ENCODE assay signal across 25 mouse cellular contexts in the genomic region with DNA sequence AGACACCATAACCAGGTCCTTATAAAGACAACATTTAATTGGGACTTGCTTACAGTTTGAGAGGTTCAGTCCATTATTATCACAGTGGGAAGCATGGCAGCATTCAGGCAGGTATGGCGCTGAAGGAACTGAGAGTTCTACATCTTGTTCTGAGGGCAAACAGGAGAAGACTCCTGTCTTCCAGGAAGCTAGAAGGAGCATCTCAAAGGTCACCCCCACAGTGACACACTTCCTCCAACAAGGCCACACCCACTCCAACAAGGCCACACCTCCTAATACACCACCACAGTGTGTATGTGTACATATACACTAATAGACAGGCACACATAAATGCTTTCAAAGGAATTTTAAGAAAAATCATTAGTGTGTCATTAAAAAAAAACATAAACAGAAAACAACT.
"Had no signal": no experiment of that assay in that cellular context is flagged by ENCODE, and none has a peak within 500 bp of the region (broad histone marks: within the 10 kb centered on the region; RNA-seq: fewer than 3 reads in every experiment).

No protein-coding gene starts in this region.

- H3K4me1 ChIP-seq: heart, embryonic 10.5 days; heart, embryonic 13.5 days; heart, embryonic 15.5 days; hindbrain, embryonic 13.5 days; hindbrain, embryonic 15.5 days; limb, embryonic 15.5 days; liver, embryonic 12.5 days had no signal

- H3K4me3 ChIP-seq: heart, embryonic 10.5 days; heart, embryonic 13.5 days; heart, embryonic 15.5 days; hindbrain, embryonic 13.5 days; hindbrain, embryonic 15.5 days; kidney, embryonic 15.5 days; limb, embryonic 13.5 days; limb, embryonic 15.5 days; liver, embryonic 12.5 days had no signal

- H3K9ac ChIP-seq: heart, embryonic 13.5 days; heart, embryonic 15.5 days; hindbrain, embryonic 13.5 days; hindbrain, embryonic 15.5 days; kidney, embryonic 15.5 days; limb, embryonic 13.5 days; limb, embryonic 15.5 days; liver, embryonic 12.5 days had no signal

- H3K36me3 ChIP-seq: heart, embryonic 10.5 days; heart, embryonic 13.5 days; heart, embryonic 15.5 days; hindbrain, embryonic 13.5 days; hindbrain, embryonic 15.5 days; kidney, embryonic 15.5 days; limb, embryonic 13.5 days; limb, embryonic 15.5 days; liver, embryonic 12.5 days had no signal

- H3K9me3 ChIP-seq: heart, embryonic 10.5 days; heart, embryonic 13.5 days; heart, embryonic 15.5 days; hindbrain, embryonic 13.5 days; hindbrain, embryonic 15.5 days; kidney, embryonic 15.5 days; limb, embryonic 13.5 days; limb, embryonic 15.5 days; liver, embryonic 12.5 days had no signal

- ATAC-seq: hindbrain, postnatal 0 days; intestine, embryonic 16.5 days; liver, embryonic 12.5 days had no signal

- H3K4me2 ChIP-seq: heart, embryonic 13.5 days; heart, embryonic 15.5 days; hindbrain, embryonic 13.5 days; hindbrain, embryonic 15.5 days; kidney, embryonic 15.5 days; limb, embryonic 13.5 days; limb, embryonic 15.5 days; liver, embryonic 12.5 days had no signal

- DNase-seq: gastrocnemius, postnatal 14 days; gastrocnemius, postnatal 36 days; heart, adult 18-20 months; heart, postnatal 14 days; heart, postnatal 36 days; kidney, adult 11 months; kidney, adult 2 months; kidney, adult 9 months; kidney, postnatal 14 days; kidney, postnatal 36 days; layer of hippocampus, adult 9-11 months; layer of hippocampus, postnatal 36 days; left cerebral cortex, postnatal 4 days had no signal

- H3K27me3 ChIP-seq: heart, embryonic 13.5 days; heart, embryonic 15.5 days; hindbrain, embryonic 13.5 days; hindbrain, embryonic 15.5 days; kidney, embryonic 15.5 days; limb, embryonic 13.5 days; limb, embryonic 15.5 days; liver, embryonic 12.5 days had no signal

- H3K27ac ChIP-seq: heart, embryonic 10.5 days; heart, embryonic 13.5 days; heart, embryonic 15.5 days; hindbrain, embryonic 13.5 days; hindbrain, embryonic 15.5 days; hindbrain, postnatal 0 days; kidney, embryonic 15.5 days; kidney, postnatal 0 days; limb, embryonic 13.5 days; limb, embryonic 15.5 days; liver, embryonic 12.5 days had no signal
